Mouse (Mus musculus) G1E (cell line): ENCODE measurements at regions not wholly inside any gene's neighbourhood (a gene's known extent, or its start where the extent isn't known, plus 50 kb on each side); places are given as distances from the start of the nearest gene placed in this dataset.

Source experiments
- ATAC-seq: 2 replicates; pipeline ENCODE4 v1.8.0; 2016; ENCODE audit warnings: mild to moderate bottlenecking; ENCODE audit not compliant: insufficient number of reproducible peaks, poor library complexity, low FRiP score, severe bottlenecking; ENCODE audit errors: extremely low read depth
- DNase-seq: peaks from one replicate; pipeline ENCODE4 v3.0.0; 2012; ENCODE audit warnings: low spot score
- H3K27me3 ChIP-seq: 2 replicates; pipeline ENCODE4 v1.6.1; 2012; ENCODE audit warnings: mild to moderate bottlenecking, low read length, inconsistent platforms; ENCODE audit not compliant: insufficient read depth
- H3K36me3 ChIP-seq: replicated peaks from 2 replicates; pipeline ENCODE3; 2012; ENCODE audit warnings: mild to moderate bottlenecking, inconsistent platforms
- H3K4me1 ChIP-seq: 2 replicates; pipeline ENCODE4 v1.6.1; 2012; ENCODE audit warnings: low read depth, low read length, inconsistent platforms, mixed read lengths; ENCODE audit not compliant: insufficient read depth
- H3K4me3 ChIP-seq: 2 replicates; pipeline ENCODE4 v1.5.1; 2012; ENCODE audit warnings: low read depth, mild to moderate bottlenecking, inconsistent platforms, low read length, moderate library complexity, mixed read lengths
- H3K9me3 ChIP-seq: replicated peaks from 2 replicates; pipeline ENCODE4 v1.6.1; 2012; ENCODE audit warnings: inconsistent platforms
- CTCF ChIP-seq: IDR thresholded peaks from 2 replicates; pipeline ENCODE4 v1.5.1; 2012; ENCODE audit warnings: low read depth, low read length, inconsistent platforms, mixed read lengths
- GATA1 ChIP-seq: IDR thresholded peaks from 2 replicates; pipeline ENCODE4 v1.6.1; 2012; ENCODE audit warnings: borderline replicate concordance, low read length, inconsistent platforms, mixed read lengths
- GATA2 ChIP-seq: IDR thresholded peaks from 2 replicates; pipeline ENCODE4 v1.6.1; 2012; ENCODE audit warnings: low read depth, low read length, inconsistent platforms, borderline replicate concordance
- POLR2AphosphoS5 ChIP-seq: IDR thresholded peaks from 2 replicates; pipeline ENCODE4 v1.6.1; 2012; ENCODE audit warnings: low read depth, low read length, inconsistent platforms; ENCODE audit not compliant: insufficient replicate concordance
- TAL1 ChIP-seq: conservative IDR thresholded peaks from 2 replicates; pipeline ENCODE4 v1.6.1; 2012; ENCODE audit warnings: low read depth, low read length, inconsistent platforms, mixed read lengths

DNA sequence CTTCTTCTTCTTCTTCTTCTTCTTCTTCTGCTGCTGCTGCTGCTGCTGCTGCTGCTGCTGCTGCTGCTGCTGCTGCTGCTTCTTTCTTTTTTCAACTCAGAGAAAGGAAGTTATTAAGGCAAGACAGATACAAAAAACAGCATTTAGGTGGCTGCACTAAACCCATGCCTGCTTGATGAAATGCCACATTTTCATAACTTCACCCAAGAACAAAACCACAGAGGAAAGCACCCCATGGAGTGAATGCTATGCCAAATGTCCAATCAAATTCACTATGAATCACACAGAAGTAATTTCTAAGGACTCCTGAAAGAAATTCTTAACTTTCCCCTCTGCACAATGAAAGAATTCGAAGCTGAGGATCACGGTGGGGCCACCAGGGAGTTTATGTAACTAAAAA is 611.9 kb upstream of the Cited2 start:
- no peaks in the 10 kb centered on the region for H3K36me3 ChIP-seq
- H3K4me1 ChIP-seq: no peaks in the 10 kb centered on the region
- H3K27me3 ChIP-seq: no peaks in the 10 kb centered on the region
- no peak overlapping the region for H3K4me3 ChIP-seq
- TF ChIP-seq CTCF (no peak), GATA1 (no peak), TAL1 (no peak), GATA2 (no peak), POLR2AphosphoS5 (no peak)
- H3K9me3 ChIP-seq: no peaks in the 10 kb centered on the region
- ATAC-seq (no peak), DNase-seq (no peak)

DNA sequence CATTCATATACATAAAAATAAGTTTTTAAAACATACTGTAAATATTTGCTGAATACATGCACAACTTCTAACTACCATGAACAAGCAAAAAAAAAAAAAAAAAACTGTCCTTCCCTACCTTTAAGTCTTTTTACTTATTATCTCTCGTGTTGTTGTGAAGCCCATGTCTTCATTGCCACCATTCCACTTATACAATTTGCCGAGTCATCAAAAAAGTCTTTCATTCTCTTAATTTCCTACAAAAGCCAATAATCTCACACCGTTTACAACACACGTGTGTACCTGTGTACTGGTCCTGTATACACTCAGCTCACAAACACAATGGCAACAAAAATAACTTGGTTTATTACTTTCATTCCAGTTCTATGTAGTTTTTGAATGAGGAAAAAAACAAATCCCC is 608.2 kb upstream of the Cited2 start:
- no peak overlapping the region for H3K4me3 ChIP-seq

DNA sequence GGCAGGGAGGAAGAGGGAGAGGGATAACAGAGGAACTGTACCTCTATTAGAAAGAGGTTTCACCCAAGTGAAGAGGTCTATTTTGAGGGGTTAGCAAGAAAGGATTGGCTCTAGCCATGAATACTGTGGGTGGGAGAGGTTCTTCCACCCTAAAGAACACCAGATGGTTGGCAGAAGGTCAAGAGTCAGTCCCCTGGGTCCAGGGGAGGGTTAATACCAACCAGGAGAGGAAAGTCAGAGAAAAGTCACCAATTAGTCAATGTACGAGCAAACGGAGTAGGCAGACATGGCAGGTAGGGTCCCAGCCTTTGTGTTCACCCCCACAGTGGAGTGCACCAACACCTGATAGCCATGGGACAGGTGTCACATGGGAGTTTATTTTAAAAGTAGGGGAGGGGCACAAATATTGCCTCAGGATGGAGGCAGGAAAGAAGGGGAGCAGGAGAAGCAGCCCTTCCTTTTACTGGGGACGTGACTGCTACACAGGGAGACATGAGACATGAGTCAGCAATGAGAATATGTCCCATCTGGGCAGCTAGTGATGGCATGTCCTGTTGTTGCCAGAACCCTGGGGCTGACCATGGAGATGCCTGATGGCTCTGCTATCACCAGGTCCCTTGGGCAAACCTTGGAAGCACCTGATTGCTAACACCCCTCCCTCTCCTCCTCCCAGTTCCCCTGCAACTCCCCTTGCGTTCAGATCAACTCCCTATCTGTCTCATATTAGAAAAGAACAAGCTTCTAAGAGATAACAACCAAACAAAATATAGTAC is 593.4 kb upstream of the Cited2 start:
- Histone ChIP-seq H3K36me3 (no peaks in the 10 kb centered on the region), H3K27me3 (no peaks in the 10 kb centered on the region), H3K4me3 (no peak overlapping the region), H3K9me3 (no peaks in the 10 kb centered on the region), H3K4me1 (no peaks in the 10 kb centered on the region)
- ATAC-seq (no peak), DNase-seq (no peak)
- TF ChIP-seq CTCF (no peak), GATA2 (no peak), GATA1 (no peak), POLR2AphosphoS5 (no peak), TAL1 (no peak)

More for the DNA sequence above, 608.2 kb upstream of the Cited2 start:
- Histone ChIP-seq H3K9me3 (no peaks in the 10 kb centered on the region), H3K36me3 (no peaks in the 10 kb centered on the region), H3K4me1 (no peaks in the 10 kb centered on the region), H3K27me3 (no peaks in the 10 kb centered on the region)
- DNase-seq: no peak
- TF ChIP-seq TAL1: no peak
- no peak for TF ChIP-seq CTCF
- no peak for TF ChIP-seq GATA1
- no peak for TF ChIP-seq POLR2AphosphoS5
- TF ChIP-seq GATA2: no peak
- ATAC-seq: no peak

DNA sequence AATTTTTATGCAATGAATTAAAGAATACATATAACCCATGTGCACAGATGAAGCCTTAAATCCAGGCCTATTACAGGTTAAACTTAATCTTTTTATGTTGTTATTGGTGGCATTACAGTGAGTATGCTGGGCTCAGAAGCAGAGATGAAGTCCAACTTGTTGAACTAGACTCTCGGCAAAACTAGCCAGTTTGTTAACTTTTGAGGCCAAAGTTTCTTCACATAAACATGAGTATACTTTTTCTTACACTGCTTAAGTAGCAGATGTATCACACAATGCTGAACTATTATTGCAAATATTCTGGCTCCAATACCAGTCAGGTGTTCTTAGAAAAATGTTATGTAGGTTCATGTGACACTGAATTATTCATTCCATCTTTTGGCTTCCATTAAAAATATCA is 592.4 kb upstream of the Cited2 start:
- DNase-seq (no peak), ATAC-seq (no peak)
- TF ChIP-seq POLR2AphosphoS5 (no peak), CTCF (no peak), TAL1 (no peak), GATA1 (no peak), GATA2 (no peak)
- Histone ChIP-seq H3K36me3 (no peaks in the 10 kb centered on the region), H3K4me3 (no peak overlapping the region), H3K27me3 (no peaks in the 10 kb centered on the region), H3K4me1 (no peaks in the 10 kb centered on the region), H3K9me3 (no peaks in the 10 kb centered on the region)

DNA sequence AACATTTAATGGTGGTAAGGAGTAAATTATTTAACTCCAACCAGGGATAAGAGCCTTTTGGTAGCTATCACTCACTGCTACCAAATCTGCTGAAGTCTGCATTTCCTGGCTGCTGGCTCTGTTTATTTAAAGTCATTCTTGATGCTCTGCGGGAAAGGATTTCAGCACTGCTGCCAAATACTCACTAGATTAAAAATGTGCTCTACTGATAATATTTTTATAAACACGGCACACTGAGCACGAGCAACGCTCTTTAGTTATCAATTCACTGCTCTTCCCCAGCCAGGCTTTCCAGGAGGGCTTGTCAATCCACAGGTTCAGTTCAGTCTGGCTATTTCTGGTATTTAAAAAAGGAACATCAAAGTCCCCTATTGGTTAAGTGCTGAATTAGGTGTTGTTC is 591.3 kb upstream of the Cited2 start:
- H3K9me3 ChIP-seq: no peaks in the 10 kb centered on the region

DNA sequence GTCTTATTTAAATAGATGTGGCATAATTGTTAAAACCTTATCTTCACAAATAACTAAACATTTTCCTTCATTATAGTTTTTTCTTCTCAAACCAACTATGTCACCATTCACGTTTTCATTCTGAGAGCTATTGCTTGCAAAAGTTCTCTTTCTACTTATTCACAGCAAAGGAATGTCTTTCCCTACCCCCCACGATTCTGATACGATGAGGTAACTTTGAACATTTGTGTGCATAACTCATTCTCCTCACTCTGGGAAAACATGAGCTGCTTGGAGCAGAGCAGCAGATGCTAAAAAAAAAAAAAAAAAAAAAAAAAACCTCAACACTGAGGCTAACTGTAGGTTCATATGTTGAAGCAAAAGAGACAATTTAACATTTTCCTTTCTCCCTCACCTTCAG is 547.6 kb upstream of the Cited2 start:
- ATAC-seq: no peak
- no peaks in the 10 kb centered on the region for H3K4me1 ChIP-seq

More for the DNA sequence above, 591.3 kb upstream of the Cited2 start:
- H3K27me3 ChIP-seq: no peaks in the 10 kb centered on the region
- H3K4me1 ChIP-seq: no peaks in the 10 kb centered on the region
- no peak for DNase-seq
- TF ChIP-seq CTCF (no peak), GATA2 (no peak), GATA1 (no peak), POLR2AphosphoS5 (no peak), TAL1 (no peak)
- H3K36me3 ChIP-seq: no peaks in the 10 kb centered on the region
- no peak for ATAC-seq
- no peak overlapping the region for H3K4me3 ChIP-seq

More for the DNA sequence above, 547.6 kb upstream of the Cited2 start:
- Histone ChIP-seq H3K9me3 (no peaks in the 10 kb centered on the region), H3K27me3 (no peaks in the 10 kb centered on the region), H3K36me3 (no peaks in the 10 kb centered on the region), H3K4me3 (no peak overlapping the region)
- TF ChIP-seq TAL1 (no peak), GATA2 (no peak), POLR2AphosphoS5 (no peak), GATA1 (no peak), CTCF (no peak)
- no peak for DNase-seq
